Mouse (Mus musculus) liver, adult 2 months (tissue): Measurements from ENCODE around the gene Pask.

Experiments used
- CTCF ChIP-seq: fragments of 200-500 bp; IDR thresholded peaks from 2 replicates; pipeline ENCODE4 v1.5.1; 2011; ENCODE audit warnings: low read depth, low read length, control low read depth
- POLR2A ChIP-seq: fragments of 200-500 bp; IDR thresholded peaks from 2 replicates; pipeline ENCODE4 v1.6.1; 2011; ENCODE audit warnings: low read length, control low read depth; ENCODE audit not compliant: insufficient read depth; ENCODE audit errors: extremely low read depth

DNA sequence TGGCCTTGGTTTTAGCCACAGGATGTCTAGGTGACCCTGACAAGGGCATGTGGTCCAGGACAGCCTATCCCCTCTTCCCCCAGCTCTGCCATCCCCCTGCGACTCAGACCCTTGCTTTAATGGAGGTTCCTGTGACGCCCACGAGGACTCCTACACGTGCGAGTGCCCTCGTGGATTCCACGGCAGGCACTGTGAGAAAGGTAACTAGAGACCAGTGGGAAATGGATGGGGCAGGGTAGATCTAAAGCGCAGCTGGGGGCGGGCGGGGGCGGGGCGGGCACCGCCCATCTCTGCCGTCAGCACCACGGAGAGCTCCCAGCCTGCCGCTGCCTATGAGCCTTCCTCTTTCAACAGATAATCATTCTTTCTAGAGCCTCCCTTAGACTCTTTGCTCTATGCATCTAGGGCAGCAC, 70.9 kb downstream of the Pask start:
- TF ChIP-seq POLR2A = no peak
- TF ChIP-seq CTCF = no peak
